Mouse (Mus musculus): Measurements from ENCODE around the gene Lhfpl3. TPM values are rescaled to one million over a fixed set of nuclear protein-coding genes. Genes with fewer than 3 reads are reported as not detected.

Lhfpl3 gene
- polyA plus RNA-seq, 1 experiment from 2014 or later: not detected

DNA sequence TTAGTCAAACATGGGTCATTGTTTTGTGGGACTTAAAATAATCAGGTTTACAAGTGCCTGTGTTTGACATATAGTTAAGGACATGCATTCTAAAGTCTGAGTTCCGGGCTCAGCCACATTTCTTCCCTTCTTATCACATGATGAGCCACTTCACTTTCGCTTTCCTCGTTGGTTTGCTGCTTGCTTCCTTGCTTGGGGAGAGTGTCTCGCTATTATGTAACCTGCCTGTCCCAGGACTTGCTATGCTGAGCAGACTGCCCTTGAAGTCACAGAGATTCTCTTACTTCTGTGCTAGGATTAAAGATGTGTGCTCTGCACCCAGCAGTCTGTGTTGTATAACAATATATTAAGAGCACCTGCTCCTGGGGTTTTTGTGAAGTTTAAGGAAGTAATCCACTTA, 110.6 kb downstream of the Lhfpl3 start:
- no peaks in the 10 kb centered on the region for H3K27me3 ChIP-seq
- 34% methylated on average over 4 of the region's 4 CpGs for WGBS (ENCODE audit: insufficient replicate concordance)
- no peaks in the 10 kb centered on the region for H3K4me1 ChIP-seq (replicated peaks)
- no peak overlapping the region for H3K4me2 ChIP-seq
- DNase-seq (no peak), ATAC-seq (ENCODE audit: low read depth) (no peak)
- H3K4me3 ChIP-seq (replicated peaks): no peak overlapping the region
- H3K9me3 ChIP-seq (replicated peaks): no peaks in the 10 kb centered on the region
- no peak overlapping the region for H3K27ac ChIP-seq
- no peaks in the 10 kb centered on the region for H3K36me3 ChIP-seq
- H3K9ac ChIP-seq: no peak overlapping the region

DNA sequence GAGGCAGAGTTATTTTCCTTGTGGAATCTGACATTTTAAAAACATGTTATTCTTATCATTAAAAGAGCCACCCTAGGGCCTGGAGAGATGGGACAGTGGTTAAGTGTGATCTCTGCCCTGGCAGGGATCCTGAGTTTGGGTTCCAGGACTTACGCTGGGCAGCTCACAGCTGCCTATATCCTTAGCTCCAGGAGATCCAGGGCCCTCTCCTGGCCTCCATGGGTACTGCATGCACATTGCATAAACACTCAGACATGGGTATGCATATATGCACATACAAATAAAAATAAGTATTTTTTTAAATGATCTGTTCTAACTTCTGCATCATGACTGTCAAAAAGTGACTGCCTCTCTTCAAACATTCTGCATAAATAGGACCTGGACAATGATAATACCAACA, 115.5 kb downstream of the Lhfpl3 start:
- H3K36me3 ChIP-seq: no peaks in the 10 kb centered on the region
- WGBS (ENCODE audit: insufficient replicate concordance): 17% methylated on average over 1 of the region's 1 CpGs
- no peak overlapping the region for H3K9ac ChIP-seq
- no peaks in the 10 kb centered on the region for H3K9me3 ChIP-seq (replicated peaks)
- no peak overlapping the region for H3K4me2 ChIP-seq
- H3K4me3 ChIP-seq (replicated peaks): no peak overlapping the region
- no peak for ATAC-seq (ENCODE audit: low read depth)
- H3K4me1 ChIP-seq (replicated peaks): no peaks in the 10 kb centered on the region
- no peak for DNase-seq
- no peak overlapping the region for H3K27ac ChIP-seq
- no peaks in the 10 kb centered on the region for H3K27me3 ChIP-seq

DNA sequence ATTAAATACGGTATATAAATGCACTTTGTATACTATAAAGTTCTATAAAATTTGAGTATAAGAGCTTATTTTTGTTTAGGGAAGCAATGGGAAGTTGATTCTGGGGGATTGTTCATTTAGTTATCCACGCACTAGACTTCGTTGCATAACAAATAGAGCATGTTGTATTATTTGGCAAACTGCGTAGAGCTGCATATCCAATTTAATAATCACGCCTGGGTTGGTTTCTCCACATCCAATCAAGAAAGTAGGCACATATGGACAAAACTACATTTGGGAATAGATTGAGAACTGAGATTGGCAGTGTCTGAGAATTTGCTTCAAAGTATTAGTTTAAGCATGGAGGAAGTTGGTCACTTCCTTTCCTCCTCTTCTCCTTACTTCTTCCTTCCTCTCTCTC, 123.2 kb downstream of the Lhfpl3 start:
- no peak overlapping the region for H3K9ac ChIP-seq
- no peaks in the 10 kb centered on the region for H3K36me3 ChIP-seq
- H3K9me3 ChIP-seq (replicated peaks): no peaks in the 10 kb centered on the region
- no peak for ATAC-seq (ENCODE audit: low read depth)
- 71% methylated on average over 5 of the region's 5 CpGs for WGBS (ENCODE audit: insufficient replicate concordance)
- no peak for DNase-seq
- no peak overlapping the region for H3K4me2 ChIP-seq
- no peak overlapping the region for H3K4me3 ChIP-seq (replicated peaks)
- no peaks in the 10 kb centered on the region for H3K27me3 ChIP-seq
- H3K27ac ChIP-seq: no peak overlapping the region
- no peaks in the 10 kb centered on the region for H3K4me1 ChIP-seq (replicated peaks)

DNA sequence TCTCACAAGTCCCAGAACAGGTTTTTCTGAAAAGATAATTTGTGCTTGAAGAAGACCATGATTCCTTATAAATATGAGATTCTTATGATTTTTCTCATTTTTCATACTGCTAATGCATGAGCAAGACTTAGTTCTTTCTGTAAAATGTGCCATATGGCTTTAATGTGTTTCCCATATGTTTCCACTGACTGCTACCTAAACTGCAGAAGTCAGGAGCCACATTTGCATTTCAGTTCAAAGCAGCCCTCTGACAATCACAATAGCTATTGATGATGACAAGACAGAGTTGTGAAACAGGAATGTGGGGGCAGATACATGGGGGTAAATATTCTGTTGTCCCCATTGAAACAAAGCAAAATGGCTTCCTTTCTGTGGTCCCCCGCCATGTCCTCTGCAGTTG, 126.6 kb downstream of the Lhfpl3 start:
- Histone ChIP-seq H3K9me3 (replicated peaks) (no peaks in the 10 kb centered on the region), H3K4me3 (replicated peaks) (no peak overlapping the region), H3K4me2 (no peak overlapping the region), H3K36me3 (no peaks in the 10 kb centered on the region), H3K27me3 (no peaks in the 10 kb centered on the region), H3K9ac (no peak overlapping the region), H3K27ac (no peak overlapping the region), H3K4me1 (replicated peaks) (no peaks in the 10 kb centered on the region)
- ATAC-seq (ENCODE audit: low read depth) (no peak), DNase-seq (no peak)
- 36% methylated on average over 1 of the region's 1 CpGs for WGBS (ENCODE audit: insufficient replicate concordance)

DNA sequence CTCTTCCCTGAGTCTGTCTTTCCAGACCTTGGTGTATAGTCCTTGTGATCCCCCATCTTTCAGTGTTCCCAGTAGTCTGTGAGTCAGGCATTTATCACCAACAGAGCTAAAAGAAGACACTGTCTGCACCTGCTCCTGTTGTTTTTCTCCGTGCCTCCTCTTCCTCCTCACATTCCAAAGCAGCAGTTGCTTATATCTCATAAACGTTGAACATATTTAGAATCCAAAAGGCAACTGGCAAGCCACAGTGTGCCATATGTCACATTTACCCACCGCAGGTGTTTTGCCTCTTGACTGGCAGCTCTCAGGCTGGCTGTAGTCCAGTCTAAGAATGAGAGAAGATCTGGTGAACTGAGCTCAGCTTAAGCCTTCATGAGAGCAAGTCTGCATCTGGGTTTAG, 142.5 kb downstream of the Lhfpl3 start:
- Histone ChIP-seq H3K27me3 (no peaks in the 10 kb centered on the region), H3K9ac (no peak overlapping the region), H3K4me3 (replicated peaks) (no peak overlapping the region), H3K4me1 (replicated peaks) (no peaks in the 10 kb centered on the region), H3K27ac (no peak overlapping the region), H3K4me2 (no peak overlapping the region), H3K9me3 (replicated peaks) (no peaks in the 10 kb centered on the region), H3K36me3 (no peaks in the 10 kb centered on the region)
- 57% methylated on average over 3 of the region's 3 CpGs for WGBS (ENCODE audit: insufficient replicate concordance)
- DNase-seq (no peak), ATAC-seq (ENCODE audit: low read depth) (no peak)

DNA sequence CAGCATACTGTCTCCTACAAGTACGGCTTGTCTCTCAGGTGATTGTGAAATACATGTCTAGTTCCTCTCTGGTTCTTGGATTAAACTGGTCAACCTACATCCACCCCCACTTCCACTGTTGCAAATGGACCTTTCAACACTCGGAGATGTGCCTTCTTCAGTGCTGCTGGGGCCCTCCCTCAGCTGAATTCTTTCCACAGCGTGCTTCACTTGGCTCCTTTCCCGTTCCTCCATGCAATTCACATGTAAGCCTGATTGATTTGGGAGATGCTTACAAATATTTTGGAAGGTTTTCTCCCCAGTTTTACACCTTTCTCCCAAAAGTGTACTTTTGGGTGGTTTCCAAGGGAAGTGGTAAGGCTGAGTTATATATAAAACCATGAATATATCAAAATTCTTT, 143.6 kb downstream of the Lhfpl3 start:
- H3K27me3 ChIP-seq: no peaks in the 10 kb centered on the region
- H3K36me3 ChIP-seq: no peaks in the 10 kb centered on the region
- DNase-seq (no peak), ATAC-seq (ENCODE audit: low read depth) (no peak)
- H3K9ac ChIP-seq: no peak overlapping the region
- no peak overlapping the region for H3K4me2 ChIP-seq
- H3K4me1 ChIP-seq (replicated peaks): no peaks in the 10 kb centered on the region
- no peak overlapping the region for H3K27ac ChIP-seq
- 56% methylated on average over 4 of the region's 4 CpGs for WGBS (ENCODE audit: insufficient replicate concordance)
- H3K4me3 ChIP-seq (replicated peaks): no peak overlapping the region
- H3K9me3 ChIP-seq (replicated peaks): no peaks in the 10 kb centered on the region

DNA sequence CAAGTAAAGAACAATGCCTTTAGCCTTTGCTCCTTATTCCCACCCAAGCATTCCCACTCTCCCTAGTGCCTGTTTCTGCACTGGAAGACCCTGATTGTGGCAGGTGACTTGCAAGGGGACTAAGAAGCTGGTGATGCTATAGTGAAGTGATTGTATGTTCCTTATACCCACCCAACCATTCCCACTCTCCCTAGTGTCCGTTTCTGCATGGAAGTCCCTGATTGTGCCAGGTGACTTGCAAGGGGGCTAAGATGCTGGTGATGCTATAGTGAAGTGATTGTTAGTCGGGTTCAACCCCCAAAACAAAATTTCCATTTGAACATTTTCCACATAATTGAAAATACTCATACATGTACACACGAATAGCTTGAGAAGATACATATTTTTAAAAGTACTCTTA, 151.4 kb downstream of the Lhfpl3 start:
- 47% methylated on average over 3 of the region's 3 CpGs for WGBS (ENCODE audit: insufficient replicate concordance)
- H3K36me3 ChIP-seq: no peaks in the 10 kb centered on the region
- no peak overlapping the region for H3K4me3 ChIP-seq (replicated peaks)
- H3K9me3 ChIP-seq (replicated peaks): no peaks in the 10 kb centered on the region
- H3K9ac ChIP-seq: no peak overlapping the region
- ATAC-seq (ENCODE audit: low read depth) (no peak), DNase-seq (no peak)
- no peaks in the 10 kb centered on the region for H3K4me1 ChIP-seq (replicated peaks)
- no peak overlapping the region for H3K27ac ChIP-seq
- H3K27me3 ChIP-seq: no peaks in the 10 kb centered on the region
- no peak overlapping the region for H3K4me2 ChIP-seq

DNA sequence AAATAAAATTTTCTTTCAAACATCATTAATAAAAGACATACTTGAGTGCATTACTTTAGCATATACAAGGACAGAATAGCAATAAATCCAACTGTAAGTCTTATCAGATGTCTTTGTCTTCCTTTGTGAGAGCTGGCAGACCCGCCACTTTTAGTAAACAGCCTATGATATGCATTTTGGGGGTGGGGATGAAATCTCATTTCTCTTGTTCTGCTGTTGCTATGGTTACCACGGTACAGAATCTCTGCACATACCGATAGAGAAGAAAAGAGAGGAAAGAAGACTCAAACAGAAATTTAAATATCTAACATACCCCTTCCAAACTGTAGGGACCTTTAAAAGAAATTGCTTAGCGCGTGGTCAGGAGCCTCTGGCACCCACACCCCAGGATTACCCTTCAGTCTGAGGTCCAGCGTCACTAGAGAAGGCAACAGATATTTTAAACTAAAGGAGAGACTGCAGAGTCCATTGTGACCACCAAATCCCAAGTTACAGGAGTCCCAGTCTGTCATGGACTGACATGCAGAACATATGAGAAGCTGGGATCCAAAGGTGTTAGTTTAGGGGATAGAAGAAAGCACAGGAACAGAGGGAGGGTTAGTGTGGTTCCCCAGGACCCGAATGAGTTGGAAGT, 151.9 kb downstream of the Lhfpl3 start:
- Histone ChIP-seq H3K4me1 (replicated peaks) (no peaks in the 10 kb centered on the region), H3K9me3 (replicated peaks) (no peaks in the 10 kb centered on the region), H3K4me3 (replicated peaks) (no peak overlapping the region), H3K36me3 (no peaks in the 10 kb centered on the region), H3K27me3 (no peaks in the 10 kb centered on the region), H3K9ac (no peak overlapping the region), H3K4me2 (no peak overlapping the region), H3K27ac (no peak overlapping the region)
- WGBS (ENCODE audit: insufficient replicate concordance): 54% methylated on average over 7 of the region's 7 CpGs
- DNase-seq: no peak
- ATAC-seq (ENCODE audit: low read depth): no peak

DNA sequence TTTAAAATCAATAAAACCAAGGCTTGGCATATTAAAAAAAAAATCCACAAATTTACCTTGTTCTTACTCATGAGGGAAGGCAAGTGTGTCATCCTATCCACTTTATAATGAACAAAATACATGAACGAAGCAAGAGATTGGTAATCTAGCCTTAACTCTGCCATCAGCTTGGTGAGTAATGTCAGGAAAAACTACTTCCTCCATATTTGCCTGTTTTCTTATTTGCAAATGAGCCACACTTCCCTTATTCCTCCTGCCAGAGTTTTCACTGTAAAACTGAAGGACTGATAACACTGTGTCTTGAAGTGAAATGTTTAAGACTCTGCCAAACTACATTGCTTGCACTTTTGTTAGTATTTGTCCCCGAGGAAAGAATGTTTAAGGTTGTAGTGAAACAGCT, 152.7 kb downstream of the Lhfpl3 start:
- no peak overlapping the region for H3K4me3 ChIP-seq (replicated peaks)
- no peaks in the 10 kb centered on the region for H3K27me3 ChIP-seq
- H3K4me1 ChIP-seq (replicated peaks): no peaks in the 10 kb centered on the region
- ATAC-seq (ENCODE audit: low read depth): no peak
- no peak overlapping the region for H3K9ac ChIP-seq
- H3K9me3 ChIP-seq (replicated peaks): no peaks in the 10 kb centered on the region
- 38% methylated on average over 2 of the region's 2 CpGs for WGBS (ENCODE audit: insufficient replicate concordance)
- DNase-seq: no peak
- no peaks in the 10 kb centered on the region for H3K36me3 ChIP-seq
- H3K4me2 ChIP-seq: no peak overlapping the region
- H3K27ac ChIP-seq: no peak overlapping the region

DNA sequence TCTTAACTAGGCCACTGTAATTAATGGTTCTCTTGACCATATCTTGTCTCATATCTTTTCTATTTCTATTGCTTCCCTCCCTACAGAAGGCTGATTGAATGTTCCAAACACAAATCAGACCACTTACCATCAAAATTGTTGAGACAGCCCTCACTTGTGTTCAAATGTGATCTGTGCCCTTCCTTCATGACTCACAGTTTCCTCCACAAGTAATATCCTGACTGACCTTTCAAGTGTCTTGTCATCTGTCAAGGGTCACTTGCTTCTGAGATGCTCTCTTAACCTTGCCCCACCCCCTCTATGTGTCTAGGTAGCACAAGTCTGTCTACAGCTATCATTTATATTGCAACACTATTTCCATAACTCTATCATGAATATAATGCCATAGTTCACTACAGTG, 154.1 kb downstream of the Lhfpl3 start:
- DNase-seq: no peak
- H3K27ac ChIP-seq: no peak overlapping the region

DNA sequence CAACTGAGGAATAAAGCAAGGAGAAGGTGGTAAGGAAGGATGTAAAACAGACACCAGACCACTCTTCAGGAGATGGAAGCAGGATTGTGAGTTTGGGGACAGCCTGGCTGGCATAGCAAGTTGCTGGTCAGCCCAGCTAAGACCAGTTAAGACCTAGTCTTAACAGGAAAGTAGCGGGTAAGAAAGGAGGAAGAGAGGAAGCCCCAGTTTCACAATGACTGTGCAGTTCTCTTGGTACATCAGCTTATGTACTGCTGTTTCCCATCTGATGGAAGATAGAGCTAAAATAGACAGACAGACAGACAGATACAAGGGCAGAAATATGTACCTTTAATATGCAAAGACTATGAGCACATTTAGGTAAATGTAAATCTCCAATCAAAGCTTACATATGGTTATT, 171.3 kb downstream of the Lhfpl3 start:
- no peak for DNase-seq
- Histone ChIP-seq H3K9ac (no peak overlapping the region), H3K27me3 (no peaks in the 10 kb centered on the region), H3K9me3 (replicated peaks) (no peaks in the 10 kb centered on the region), H3K27ac (no peak overlapping the region), H3K4me2 (no peak overlapping the region), H3K4me3 (replicated peaks) (no peak overlapping the region), H3K36me3 (no peaks in the 10 kb centered on the region), H3K4me1 (replicated peaks) (no peaks in the 10 kb centered on the region)
- 32% methylated on average over 1 of the region's 1 CpGs for WGBS (ENCODE audit: insufficient replicate concordance)
- no peak for ATAC-seq (ENCODE audit: low read depth)

More for the DNA sequence above, 154.1 kb downstream of the Lhfpl3 start:
- H3K9me3 ChIP-seq (replicated peaks): no peaks in the 10 kb centered on the region
- no peaks in the 10 kb centered on the region for H3K4me1 ChIP-seq (replicated peaks)
- H3K27me3 ChIP-seq: no peaks in the 10 kb centered on the region
- no peaks in the 10 kb centered on the region for H3K36me3 ChIP-seq
- no peak for ATAC-seq (ENCODE audit: low read depth)
- H3K4me3 ChIP-seq (replicated peaks): no peak overlapping the region
- H3K4me2 ChIP-seq: no peak overlapping the region
- no peak overlapping the region for H3K9ac ChIP-seq

DNA sequence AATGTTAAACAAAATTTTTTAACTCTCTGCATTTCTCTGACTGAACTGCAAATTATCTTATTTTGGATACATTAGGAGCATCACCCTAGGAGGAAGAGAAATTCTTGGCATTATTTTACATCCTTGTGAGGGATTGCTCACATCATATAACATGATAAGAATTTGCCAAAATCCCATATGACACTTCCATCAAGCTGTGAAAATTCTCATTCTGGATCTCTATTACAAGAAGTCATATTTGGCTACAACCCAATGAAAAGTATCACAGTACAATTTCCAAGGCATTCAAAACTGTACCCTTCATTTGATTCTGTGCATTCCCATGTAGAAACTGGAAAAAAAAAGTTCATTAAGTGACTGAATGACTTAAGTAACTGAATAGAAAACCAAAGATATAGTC, 180.3 kb downstream of the Lhfpl3 start:
- Histone ChIP-seq H3K4me1 (replicated peaks) (no peaks in the 10 kb centered on the region), H3K4me2 (no peak overlapping the region), H3K9ac (no peak overlapping the region), H3K9me3 (replicated peaks) (no peaks in the 10 kb centered on the region), H3K4me3 (replicated peaks) (no peak overlapping the region), H3K27ac (no peak overlapping the region), H3K36me3 (no peaks in the 10 kb centered on the region), H3K27me3 (no peaks in the 10 kb centered on the region)
- DNase-seq (no peak), ATAC-seq (ENCODE audit: low read depth) (no peak)
